Mouse (Mus musculus) stomach, embryonic 15.5 days (tissue): ENCODE measurements at regions not wholly inside any gene's neighbourhood (a gene's known extent, or its start where the extent isn't known, plus 50 kb on each side); places are given as distances from the start of the nearest gene placed in this dataset.

Experiments
- ATAC-seq: fragments of 200-750 bp; cut with Nextera tagmentation; 2 replicates; pipeline ENCODE4 v1.8.0; 2017; ENCODE audit warnings: low read depth, moderate number of reproducible peaks, moderate TSS enrichment; ENCODE audit not compliant: insufficient read depth, low FRiP score
- H3K27ac ChIP-seq: fragments of 300-500 bp; sonication (generic); 2 replicates; pipeline ENCODE4 v1.5.1; 2015; ENCODE audit warnings: mild to moderate bottlenecking, inconsistent platforms
- H3K27me3 ChIP-seq: fragments of 300-500 bp; sonication (generic); replicated peaks from 2 replicates; pipeline ENCODE4 v1.6.1; 2015; ENCODE audit warnings: inconsistent platforms
- H3K36me3 ChIP-seq: fragments of 300-500 bp; sonication (generic); 2 replicates; pipeline ENCODE4 v1.6.1; 2015; ENCODE audit warnings: inconsistent platforms
- H3K4me1 ChIP-seq: fragments of 300-500 bp; sonication (generic); 2 replicates; pipeline ENCODE4 v1.6.1; 2015; ENCODE audit warnings: inconsistent platforms
- H3K4me2 ChIP-seq: fragments of 300-500 bp; sonication (generic); 2 replicates; pipeline ENCODE4 v1.6.1; 2015; ENCODE audit warnings: mild to moderate bottlenecking, inconsistent platforms
- H3K4me3 ChIP-seq: fragments of 300-500 bp; sonication (generic); replicated peaks from 2 replicates; pipeline ENCODE4 v1.5.1; 2015; ENCODE audit warnings: inconsistent platforms
- H3K9ac ChIP-seq: fragments of 300-500 bp; sonication (generic); 2 replicates; pipeline ENCODE4 v1.6.1; 2015; ENCODE audit warnings: inconsistent platforms
- H3K9me3 ChIP-seq: fragments of 300-500 bp; sonication (generic); 2 replicates; pipeline ENCODE4 v1.6.1; 2016; ENCODE audit warnings: inconsistent platforms
- WGBS: fragments of 180-500 bp; shearing (Covaris S2); methylation state at CpG from one replicate; pipeline ENCODE4 v1.1.7; 2015; 5-methylcytosine and 5-hydroxymethylcytosine counted together

GRCm38 (mm10) chr5:126806656-126807055 is 435.0 kb upstream of the Tmem132c start:
- H3K4me3 ChIP-seq: no peak overlapping the region
- H3K36me3 ChIP-seq: no peaks in the 10 kb centered on the region
- H3K27ac ChIP-seq: no peak overlapping the region
- H3K4me1 ChIP-seq: no peaks in the 10 kb centered on the region
- no peak for ATAC-seq
- H3K27me3 ChIP-seq: no peaks in the 10 kb centered on the region
- no peak overlapping the region for H3K9ac ChIP-seq
- no peak overlapping the region for H3K4me2 ChIP-seq
- H3K9me3 ChIP-seq: no peaks in the 10 kb centered on the region

DNA sequence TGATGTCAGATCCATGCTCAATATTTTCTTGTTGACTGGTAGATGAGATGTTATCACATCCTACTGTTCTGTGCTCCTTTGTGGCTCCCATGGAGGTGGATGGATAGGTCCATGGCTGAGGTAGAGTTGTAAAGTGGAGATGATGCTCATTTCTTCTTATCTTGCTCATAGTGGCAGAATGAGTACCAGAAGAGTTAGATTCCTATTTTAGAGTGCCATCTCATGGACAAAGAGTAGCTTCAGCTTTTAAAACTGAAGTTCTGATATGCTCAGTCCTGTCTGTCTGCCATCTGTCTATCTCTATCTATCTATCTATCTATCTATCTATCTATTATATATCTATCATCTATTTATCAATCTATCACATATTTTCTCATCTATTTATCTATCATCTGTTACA is 425.5 kb upstream of the Tmem132c start:
- no peak for ATAC-seq

GRCm38 (mm10) chr5:126835440-126835839 is 406.2 kb upstream of the Tmem132c start:
- Histone ChIP-seq H3K36me3 (no peaks in the 10 kb centered on the region), H3K9me3 (no peaks in the 10 kb centered on the region), H3K27ac (no peak overlapping the region), H3K9ac (no peak overlapping the region), H3K4me1 (no peaks in the 10 kb centered on the region), H3K4me3 (no peak overlapping the region), H3K27me3 (no peaks in the 10 kb centered on the region), H3K4me2 (no peak overlapping the region)
- WGBS: 83% methylated on average over 3 of the region's 3 CpGs
- ATAC-seq: no peak

More for the DNA sequence above, 425.5 kb upstream of the Tmem132c start:
- Histone ChIP-seq H3K27me3 (no peaks in the 10 kb centered on the region), H3K4me3 (no peak overlapping the region), H3K4me1 (no peaks in the 10 kb centered on the region), H3K36me3 (no peaks in the 10 kb centered on the region), H3K9ac (no peak overlapping the region), H3K27ac (no peak overlapping the region), H3K4me2 (no peak overlapping the region), H3K9me3 (no peaks in the 10 kb centered on the region)

- no peaks in the 10 kb centered on the region for H3K27me3 ChIP-seq
- no peak overlapping the region for H3K4me3 ChIP-seq
- no peaks in the 10 kb centered on the region for H3K9me3 ChIP-seq
- H3K27ac ChIP-seq: no peak overlapping the region
- H3K9ac ChIP-seq: no peak overlapping the region
- 74% methylated on average over 4 of the region's 4 CpGs for WGBS
- no peak for ATAC-seq
- no peak overlapping the region for H3K4me2 ChIP-seq
- H3K36me3 ChIP-seq: no peaks in the 10 kb centered on the region
- no peaks in the 10 kb centered on the region for H3K4me1 ChIP-seq
These were observed 399.0 kb upstream of the Tmem132c start for GRCm38 (mm10) chr5:126842606-126843005.

DNA sequence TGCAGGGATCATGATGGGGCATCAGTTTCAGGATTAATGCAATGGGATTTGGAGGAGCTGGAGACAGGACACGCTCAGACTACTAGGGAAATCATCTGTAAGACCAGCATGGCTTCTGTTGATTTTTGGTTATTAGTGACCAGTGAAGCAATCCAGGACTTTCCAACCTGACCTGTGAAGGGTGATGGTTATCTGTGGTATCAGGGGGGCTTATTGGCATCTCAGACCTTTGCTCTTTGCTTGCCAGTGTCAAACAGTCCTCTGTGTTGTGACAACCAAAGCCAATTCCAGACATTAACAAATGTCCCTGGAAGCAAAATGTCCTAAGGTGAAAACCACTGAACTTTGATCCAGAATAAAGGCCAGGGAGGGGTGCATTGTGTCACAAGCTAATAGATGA is 379.5 kb upstream of the Tmem132c start:
- no peaks in the 10 kb centered on the region for H3K4me1 ChIP-seq
- WGBS: 69% methylated on average over 1 of the region's 1 CpGs
- H3K9me3 ChIP-seq: no peaks in the 10 kb centered on the region
- H3K9ac ChIP-seq: no peak overlapping the region
- H3K4me2 ChIP-seq: no peak overlapping the region
- no peaks in the 10 kb centered on the region for H3K36me3 ChIP-seq
- H3K27me3 ChIP-seq: no peaks in the 10 kb centered on the region
- no peak overlapping the region for H3K27ac ChIP-seq
- no peak overlapping the region for H3K4me3 ChIP-seq
- ATAC-seq: no peak

- H3K9me3 ChIP-seq: no peaks in the 10 kb centered on the region
- H3K36me3 ChIP-seq: no peaks in the 10 kb centered on the region
- no peak for ATAC-seq
- no peak overlapping the region for H3K4me3 ChIP-seq
- H3K9ac ChIP-seq: no peak overlapping the region
- no peaks in the 10 kb centered on the region for H3K27me3 ChIP-seq
- H3K4me2 ChIP-seq: no peak overlapping the region
- H3K4me1 ChIP-seq: no peaks in the 10 kb centered on the region
- WGBS: 66% methylated on average over 1 of the region's 1 CpGs
- H3K27ac ChIP-seq: no peak overlapping the region
These were observed 365.8 kb upstream of the Tmem132c start for GRCm38 (mm10) chr5:126875842-126876241.

DNA sequence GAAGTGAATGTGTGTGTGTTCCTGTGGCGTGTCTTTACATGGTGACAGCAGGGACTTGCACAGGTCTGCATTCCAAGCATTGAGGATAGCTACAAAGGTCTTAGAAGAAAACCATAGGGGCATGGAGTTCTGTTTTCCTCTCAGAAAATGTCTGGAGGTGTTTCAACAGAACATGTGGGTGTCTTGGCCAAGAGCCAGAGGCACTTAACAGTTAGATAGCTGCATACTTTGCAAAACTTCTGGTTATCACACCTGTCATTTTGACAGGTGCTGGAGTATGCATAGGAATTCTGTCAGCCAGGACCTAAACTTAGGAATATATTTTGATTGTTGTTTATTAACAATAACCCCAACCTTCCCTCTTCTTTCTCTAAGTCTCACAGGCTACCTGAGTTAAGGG is 350.9 kb upstream of the Tmem132c start:
- H3K27ac ChIP-seq: no peak overlapping the region
- WGBS: 64% methylated on average over 1 of the region's 1 CpGs

DNA sequence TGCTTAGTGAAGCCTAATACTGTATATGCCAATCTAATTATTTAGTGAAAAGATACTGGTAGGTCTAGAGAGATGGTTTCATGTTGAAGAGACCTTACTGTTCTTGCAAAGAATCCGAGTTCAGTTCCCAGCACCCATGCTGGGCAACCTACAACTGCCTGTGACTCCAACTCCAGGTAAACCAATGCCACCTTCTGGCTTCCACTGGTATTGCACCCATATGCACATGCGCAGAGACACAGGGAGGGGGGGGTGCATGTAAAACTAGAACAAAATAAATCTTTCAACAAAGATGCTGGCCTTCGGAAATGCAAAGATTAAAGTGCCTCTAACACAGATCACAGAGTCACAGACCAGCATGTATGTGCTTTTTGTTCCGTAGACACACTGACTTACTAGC is 348.5 kb upstream of the Tmem132c start:
- H3K4me1 ChIP-seq: no peaks in the 10 kb centered on the region
- H3K9me3 ChIP-seq: no peaks in the 10 kb centered on the region
- no peak overlapping the region for H3K27ac ChIP-seq
- H3K9ac ChIP-seq: no peak overlapping the region
- H3K4me3 ChIP-seq: no peak overlapping the region
- no peak for ATAC-seq
- WGBS: 84% methylated on average over 4 of the region's 4 CpGs
- no peaks in the 10 kb centered on the region for H3K36me3 ChIP-seq
- no peaks in the 10 kb centered on the region for H3K27me3 ChIP-seq
- H3K4me2 ChIP-seq: no peak overlapping the region

More for the DNA sequence above, 350.9 kb upstream of the Tmem132c start:
- Histone ChIP-seq H3K9ac (no peak overlapping the region), H3K4me2 (no peak overlapping the region), H3K4me1 (no peaks in the 10 kb centered on the region), H3K9me3 (no peaks in the 10 kb centered on the region), H3K36me3 (no peaks in the 10 kb centered on the region), H3K27me3 (no peaks in the 10 kb centered on the region), H3K4me3 (no peak overlapping the region)
- no peak for ATAC-seq

DNA sequence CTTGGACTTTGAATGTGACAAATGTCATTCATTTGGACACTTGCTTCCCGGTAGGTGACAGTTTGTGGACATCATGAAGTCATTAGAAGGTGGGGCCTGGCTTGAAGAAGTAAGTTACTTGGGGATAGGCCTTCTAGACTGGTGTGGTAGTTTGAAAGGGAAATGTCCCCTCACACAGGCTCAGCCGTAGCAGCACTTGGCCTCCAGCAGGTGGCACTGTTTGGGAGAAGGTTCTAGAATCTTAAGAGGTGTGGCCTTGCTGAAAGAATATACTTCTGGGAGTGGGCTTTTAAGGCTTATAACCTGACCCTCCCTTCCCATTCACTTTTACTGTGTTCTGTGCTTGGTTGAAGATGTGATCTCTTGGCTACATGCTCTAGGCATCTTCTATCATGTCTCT is 331.5 kb upstream of the Tmem132c start:
- no peak overlapping the region for H3K4me3 ChIP-seq
- 88% methylated on average over 2 of the region's 2 CpGs for WGBS

DNA sequence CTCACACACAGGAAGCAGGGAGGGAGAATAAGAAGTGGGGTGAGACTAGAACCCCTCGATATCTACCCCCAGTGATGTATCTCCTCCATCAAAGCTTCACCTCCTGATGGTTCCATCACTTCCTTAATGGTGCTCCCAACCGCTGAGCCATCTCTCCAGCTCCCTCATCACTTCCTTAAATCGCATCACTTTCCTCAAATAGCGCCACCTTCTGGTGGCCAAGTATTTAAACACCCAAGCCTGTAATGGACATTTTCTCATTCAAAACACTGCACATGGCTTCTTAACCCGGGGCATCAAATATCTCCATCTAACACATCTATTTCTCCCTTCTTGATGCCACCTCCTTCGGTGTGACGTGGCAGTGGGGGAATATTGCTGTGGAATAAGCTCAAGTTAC is 324.3 kb upstream of the Tmem132c start:
- H3K27ac ChIP-seq: no peak overlapping the region
- H3K4me1 ChIP-seq: no peaks in the 10 kb centered on the region
- H3K9me3 ChIP-seq: no peaks in the 10 kb centered on the region
- H3K27me3 ChIP-seq: no peaks in the 10 kb centered on the region
- no peak overlapping the region for H3K9ac ChIP-seq
- H3K4me3 ChIP-seq: no peak overlapping the region
- no peaks in the 10 kb centered on the region for H3K36me3 ChIP-seq
- ATAC-seq: no peak
- no peak overlapping the region for H3K4me2 ChIP-seq
- 72% methylated on average over 7 of the region's 7 CpGs for WGBS

More for the DNA sequence above, 331.5 kb upstream of the Tmem132c start:
- no peak for ATAC-seq
- Histone ChIP-seq H3K27ac (no peak overlapping the region), H3K9ac (no peak overlapping the region), H3K9me3 (no peaks in the 10 kb centered on the region), H3K36me3 (no peaks in the 10 kb centered on the region), H3K4me2 (no peak overlapping the region), H3K4me1 (no peaks in the 10 kb centered on the region), H3K27me3 (no peaks in the 10 kb centered on the region)

GRCm38 (mm10) chr5:126933466-126933865 is 308.1 kb upstream of the Tmem132c start:
- Histone ChIP-seq H3K27me3 (no peaks in the 10 kb centered on the region), H3K4me1 (no peaks in the 10 kb centered on the region), H3K9me3 (no peaks in the 10 kb centered on the region), H3K36me3 (no peaks in the 10 kb centered on the region), H3K9ac (no peak overlapping the region), H3K27ac (no peak overlapping the region), H3K4me3 (no peak overlapping the region), H3K4me2 (no peak overlapping the region)
- ATAC-seq: no peak
- 49% methylated on average over 2 of the region's 2 CpGs for whole genome bisulfite sequencing

DNA sequence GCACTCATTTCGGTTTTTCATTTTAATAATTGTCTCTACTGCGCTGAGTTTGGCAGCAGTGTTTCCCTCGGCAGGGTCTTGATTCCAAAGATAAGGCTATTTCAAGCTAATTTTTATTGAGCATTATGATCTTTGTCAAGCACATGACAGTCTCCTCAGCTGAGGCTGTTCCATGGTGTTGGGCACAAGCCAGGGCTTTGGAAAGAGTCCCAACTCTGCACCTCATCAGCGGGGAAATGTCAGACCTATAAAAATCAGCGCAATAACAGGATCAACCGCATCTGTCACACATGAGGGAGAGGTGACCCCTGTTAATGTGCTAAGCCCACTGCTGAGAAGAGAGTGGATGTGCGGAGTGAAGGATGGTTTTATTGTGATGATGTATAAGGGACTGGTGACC is 296.7 kb upstream of the Tmem132c start:
- WGBS: 74% methylated on average over 7 of the region's 7 CpGs
- ATAC-seq: no peak
- no peak overlapping the region for H3K9ac ChIP-seq
- no peaks in the 10 kb centered on the region for H3K4me1 ChIP-seq
- no peak overlapping the region for H3K4me3 ChIP-seq
- no peaks in the 10 kb centered on the region for H3K27me3 ChIP-seq
- H3K9me3 ChIP-seq: no peaks in the 10 kb centered on the region
- H3K27ac ChIP-seq: no peak overlapping the region
- no peaks in the 10 kb centered on the region for H3K36me3 ChIP-seq
- H3K4me2 ChIP-seq: no peak overlapping the region

DNA sequence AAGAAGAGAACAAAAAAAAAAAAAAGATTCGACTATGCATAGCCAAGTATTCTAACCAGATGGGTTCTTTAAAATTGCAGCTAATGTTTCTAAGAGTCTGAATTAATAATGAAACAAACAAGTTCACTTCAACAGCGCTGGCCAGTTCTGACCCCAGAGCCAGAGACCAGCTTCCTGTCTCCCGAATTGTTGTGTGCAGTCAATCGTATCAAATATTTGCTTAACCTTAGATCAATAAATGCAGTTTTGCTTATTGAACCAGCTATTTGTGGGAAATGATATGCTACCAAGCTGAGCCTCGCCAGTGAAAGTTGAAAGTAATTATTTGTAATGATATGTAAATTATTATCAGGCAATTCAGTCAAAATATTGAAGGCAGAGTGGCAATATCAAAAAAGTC is 287.4 kb upstream of the Tmem132c start:
- no peaks in the 10 kb centered on the region for H3K9me3 ChIP-seq
- H3K4me2 ChIP-seq: no peak overlapping the region
- ATAC-seq: no peak
- H3K4me3 ChIP-seq: no peak overlapping the region
- WGBS: 55% methylated on average over 5 of the region's 5 CpGs
- no peaks in the 10 kb centered on the region for H3K27me3 ChIP-seq
- H3K27ac ChIP-seq: no peak overlapping the region
- H3K4me1 ChIP-seq: no peaks in the 10 kb centered on the region
- no peak overlapping the region for H3K9ac ChIP-seq
- no peaks in the 10 kb centered on the region for H3K36me3 ChIP-seq
